Mouse (Mus musculus) G1E (cell line): Measurements from ENCODE around the gene Ppp2r5b.

Source experiments
- CTCF ChIP-seq: IDR thresholded peaks from 2 replicates; pipeline ENCODE4 v1.5.1; 2012; ENCODE audit warnings: low read depth, low read length, inconsistent platforms, mixed read lengths
- GATA1 ChIP-seq: IDR thresholded peaks from 2 replicates; pipeline ENCODE4 v1.6.1; 2012; ENCODE audit warnings: borderline replicate concordance, low read length, inconsistent platforms, mixed read lengths
- POLR2AphosphoS5 ChIP-seq: IDR thresholded peaks from 2 replicates; pipeline ENCODE4 v1.6.1; 2012; ENCODE audit warnings: low read depth, low read length, inconsistent platforms; ENCODE audit not compliant: insufficient replicate concordance
- TAL1 ChIP-seq: conservative IDR thresholded peaks from 2 replicates; pipeline ENCODE4 v1.6.1; 2012; ENCODE audit warnings: low read depth, low read length, inconsistent platforms, mixed read lengths

GRCm38 (mm10) chr19:6218606-6219005 lies 17.1 kb downstream of the Ppp2r5b start:
- no peak for TF ChIP-seq TAL1
- TF ChIP-seq GATA1: no peak
- TF ChIP-seq CTCF: no peak
- no peak for TF ChIP-seq POLR2AphosphoS5
